Mouse (Mus musculus) myocyte (in vitro differentiated cells): ENCODE measurements around the gene Muc13.

Experiments
- CEBPB ChIP-seq: IDR thresholded peaks from 2 replicates; pipeline ENCODE4 v1.6.1; 2011; ENCODE audit warnings: mild to moderate bottlenecking, moderate library complexity; ENCODE audit not compliant: poor library complexity, insufficient read depth, severe bottlenecking
- E2F4 ChIP-seq: IDR thresholded peaks from one replicate; pipeline ENCODE4 v1.6.1; 2011; ENCODE audit warnings: mild to moderate bottlenecking, control low read depth, moderate library complexity; ENCODE audit not compliant: insufficient read depth
- MAX ChIP-seq: IDR thresholded peaks from one replicate; pipeline ENCODE4 v1.6.1; 2011; ENCODE audit warnings: low read depth, mild to moderate bottlenecking, control low read depth
- MYOD1 ChIP-seq, 3 experiments: IDR thresholded peaks; one replicate each; pipeline ENCODE4 v1.6.1; 2011; ENCODE audit warnings: control low read depth in 2 of 3, low read depth in 2 of 3, mild to moderate bottlenecking in 2 of 3, moderate library complexity in 1 of 3; ENCODE audit not compliant: insufficient read length in 2 of 3, control insufficient read depth in 1 of 3
- MYOG ChIP-seq, 3 experiments: IDR thresholded peaks; one replicate each; pipeline ENCODE4 v1.6.1; 2011; ENCODE audit warnings: control low read depth in 2 of 3, low read depth in 2 of 3, mild to moderate bottlenecking in 2 of 3; ENCODE audit not compliant: insufficient read length in 2 of 3, control insufficient read depth in 1 of 3, insufficient read depth in 1 of 3
- POLR2A ChIP-seq: IDR thresholded peaks from one replicate; pipeline ENCODE4 v1.6.1; 2011; ENCODE audit warnings: low read depth, mild to moderate bottlenecking, control low read depth, moderate library complexity; ENCODE audit not compliant: insufficient read length
- POLR2AphosphoS2 ChIP-seq: IDR thresholded peaks from one replicate; pipeline ENCODE4 v1.6.1; 2011; ENCODE audit warnings: low read depth, control low read depth; ENCODE audit not compliant: insufficient read length
- SRF ChIP-seq: IDR thresholded peaks from one replicate; pipeline ENCODE4 v1.6.1; 2011; ENCODE audit warnings: low read depth; ENCODE audit not compliant: control insufficient read depth, insufficient read length
- TCF12 ChIP-seq: IDR thresholded peaks from one replicate; pipeline ENCODE4 v1.6.1; 2011; ENCODE audit warnings: mild to moderate bottlenecking, control low read depth; ENCODE audit not compliant: poor library complexity, insufficient read depth, severe bottlenecking
- TCF3 ChIP-seq: IDR thresholded peaks from one replicate; pipeline ENCODE4 v1.6.1; 2011; ENCODE audit warnings: low read depth, control low read depth; ENCODE audit not compliant: insufficient read length
- USF1 ChIP-seq: IDR thresholded peaks from one replicate; pipeline ENCODE4 v1.6.1; 2011; ENCODE audit warnings: low read depth, mild to moderate bottlenecking, control low read depth, moderate library complexity

GRCm38 (mm10) chr16:33766757-33767156 lies 27.1 kb upstream of the Muc13 start:
- TF ChIP-seq POLR2AphosphoS2 (no peak), POLR2A (no peak), CEBPB (no peak), TCF12 (no peak), MAX (no peak), TCF3 (no peak), MYOD1 (IDR thresholded peaks at IDR 0.05; ENCODE audit: control insufficient read depth in 1 of 3, insufficient read length in 2 of 3, low read depth in 2 of 3) (no peak), SRF (no peak), USF1 (no peak), MYOG (IDR thresholded peaks at IDR 0.05; ENCODE audit: control insufficient read depth in 1 of 3, insufficient read depth in 1 of 3, insufficient read length in 2 of 3, low read depth in 2 of 3) (no peak), E2F4 (no peak)
